Mouse (Mus musculus): ENCODE results near the gene Vpreb1. TPM values are rescaled to one million over a fixed set of nuclear protein-coding genes. Genes with fewer than 3 reads are reported as not detected.

Vpreb1 gene
- polyA plus RNA-seq, 1 experiment from 2014 or later, result 13.6 TPM

GRCm38 (mm10) chr16:16849196-16849595, 21.4 kb downstream of the Vpreb1 start:
- no peak overlapping the region for H3K4me2 ChIP-seq (ENCODE audit: low read depth, low read length)
- no peak overlapping the region for H3K27ac ChIP-seq (ENCODE audit: low read depth)
- no peak for TF ChIP-seq EP300 (IDR thresholded peaks at IDR 0.05; ENCODE audit: low read depth)
- 0 out of 2 replicates have a peak, but pooled peaks have one; percentile 8 for TF ChIP-seq CTCF (IDR thresholded peaks at IDR 0.05; ENCODE audit: low read depth)

GRCm38 (mm10) chr16:16829671-16830070, 41.0 kb downstream of the Vpreb1 start:
- H3K4me3 ChIP-seq (ENCODE audit: low read depth, low read length), result no peak overlapping the region
- 79% methylated on average over 3 of the region's 3 CpGs for WGBS (ENCODE audit: insufficient replicate concordance)

More at GRCm38 (mm10) chr16:16849196-16849595, 21.4 kb downstream of the Vpreb1 start:
- Histone ChIP-seq H3K27me3 (ENCODE audit: insufficient read depth, low read length) (no peaks in the 10 kb centered on the region), H3K4me1 (ENCODE audit: insufficient read depth) (no peaks in the 10 kb centered on the region), H3K36me3 (replicated peaks; ENCODE audit: insufficient read depth, low read length) (no peaks in the 10 kb centered on the region), H3K9me3 (ENCODE audit: low read length) (no peaks in the 10 kb centered on the region), H3K9ac (replicated peaks) (no peak overlapping the region), H3K4me3 (ENCODE audit: low read depth, low read length) (no peak overlapping the region)
- ATAC-seq, result no peak
- no peak for DNase-seq

GRCm38 (mm10) chr16:16828757-16829615, 41.7 kb downstream of the Vpreb1 start, which contains the start of gene Spag6l:
Spag6l (minus strand) TSS chr16:16829456.
- Histone ChIP-seq H3K9ac (replicated peaks) (peak within 1 kb of the TSS; percentile 48), H3K27me3 (ENCODE audit: insufficient read depth, low read length) (no peaks in the 10 kb centered on the region), H3K4me1 (ENCODE audit: insufficient read depth) (peaks cover 7% of the 10 kb centered on the region), H3K27ac (ENCODE audit: low read depth) (no peak within 1 kb of the TSS), H3K9me3 (ENCODE audit: low read length) (no peaks in the 10 kb centered on the region), H3K4me3 (ENCODE audit: low read depth, low read length) (peak within 1 kb of the TSS; percentile 50), H3K36me3 (replicated peaks; ENCODE audit: insufficient read depth, low read length) (no peaks in the 10 kb centered on the region), H3K4me2 (ENCODE audit: low read depth, low read length) (peak within 1 kb of the TSS; percentile 90)
- 7% methylated on average over 33 of the region's 33 CpGs for WGBS (ENCODE audit: insufficient replicate concordance)
- peak; percentile 69 for DNase-seq
- peak; percentile 82 for ATAC-seq
- TF ChIP-seq EP300 (IDR thresholded peaks at IDR 0.05; ENCODE audit: low read depth) (no peak), CTCF (IDR thresholded peaks at IDR 0.05; ENCODE audit: low read depth) (peak; percentile 45)

More at GRCm38 (mm10) chr16:16829671-16830070, 41.0 kb downstream of the Vpreb1 start:
- no peaks in the 10 kb centered on the region for H3K9me3 ChIP-seq (ENCODE audit: low read length)
- peaks cover 7% of the 10 kb centered on the region for H3K4me1 ChIP-seq (ENCODE audit: insufficient read depth)
- ATAC-seq, result no peak
- H3K27me3 ChIP-seq (ENCODE audit: insufficient read depth, low read length), result no peaks in the 10 kb centered on the region
- H3K36me3 ChIP-seq (replicated peaks; ENCODE audit: insufficient read depth, low read length), result no peaks in the 10 kb centered on the region
- H3K27ac ChIP-seq (ENCODE audit: low read depth), result no peak overlapping the region
- DNase-seq, result no peak
- no peak overlapping the region for H3K9ac ChIP-seq (replicated peaks)
- TF ChIP-seq EP300 (IDR thresholded peaks at IDR 0.05; ENCODE audit: low read depth) (no peak), CTCF (IDR thresholded peaks at IDR 0.05; ENCODE audit: low read depth) (no peak)
- H3K4me2 ChIP-seq (ENCODE audit: low read depth, low read length), result peak overlapping the region; percentile 90

GRCm38 (mm10) chr16:16826223-16826622, 44.4 kb downstream of the Vpreb1 start:
- Histone ChIP-seq H3K4me3 (ENCODE audit: low read depth, low read length) (no peak overlapping the region), H3K4me1 (ENCODE audit: insufficient read depth) (peaks cover 7% of the 10 kb centered on the region), H3K36me3 (replicated peaks; ENCODE audit: insufficient read depth, low read length) (no peaks in the 10 kb centered on the region), H3K9me3 (ENCODE audit: low read length) (no peaks in the 10 kb centered on the region), H3K27ac (ENCODE audit: low read depth) (no peak overlapping the region), H3K9ac (replicated peaks) (no peak overlapping the region), H3K27me3 (ENCODE audit: insufficient read depth, low read length) (no peaks in the 10 kb centered on the region), H3K4me2 (ENCODE audit: low read depth, low read length) (no peak overlapping the region)
- DNase-seq (no peak), ATAC-seq (no peak)
- WGBS (ENCODE audit: insufficient replicate concordance), result 85% methylated on average over 2 of the region's 2 CpGs
- TF ChIP-seq CTCF (IDR thresholded peaks at IDR 0.05; ENCODE audit: low read depth) (no peak), EP300 (IDR thresholded peaks at IDR 0.05; ENCODE audit: low read depth) (no peak)

- no peaks in the 10 kb centered on the region for H3K27me3 ChIP-seq (ENCODE audit: insufficient read depth, low read length)
- no peaks in the 10 kb centered on the region for H3K9me3 ChIP-seq (ENCODE audit: low read length)
- TF ChIP-seq EP300 (IDR thresholded peaks at IDR 0.05; ENCODE audit: low read depth) (no peak), CTCF (IDR thresholded peaks at IDR 0.05; ENCODE audit: low read depth) (no peak)
- WGBS (ENCODE audit: insufficient replicate concordance), result 53% methylated on average over 5 of the region's 5 CpGs
- no peak overlapping the region for H3K4me3 ChIP-seq (ENCODE audit: low read depth, low read length)
- ATAC-seq, result no peak
- H3K27ac ChIP-seq (ENCODE audit: low read depth), result no peak overlapping the region
- H3K9ac ChIP-seq (replicated peaks), result no peak overlapping the region
- peaks cover 7% of the 10 kb centered on the region for H3K4me1 ChIP-seq (ENCODE audit: insufficient read depth)
- no peak for DNase-seq
- H3K36me3 ChIP-seq (replicated peaks; ENCODE audit: insufficient read depth, low read length), result no peaks in the 10 kb centered on the region
- H3K4me2 ChIP-seq (ENCODE audit: low read depth, low read length), result no peak overlapping the region
These were observed 45.2 kb downstream of the Vpreb1 start for GRCm38 (mm10) chr16:16825476-16825875.

Other genes with a start within 250 kb of the Vpreb1 start
- not detected in 2 replicates for gene Olfr19, start 194.4 kb downstream of the Vpreb1 start, polyA plus RNA-seq (2015; fragmentation: Nextera tagmentation; extraction: Ambion mirVana)
- 0.05 and 0.15 TPM in 2 replicates for gene Spag6l, start 41.4 kb downstream of the Vpreb1 start, polyA plus RNA-seq (2015; fragmentation: Nextera tagmentation; extraction: Ambion mirVana)
- 18.2 and 18.9 TPM in 2 replicates for gene Igll1, start 6.9 kb downstream of the Vpreb1 start, polyA plus RNA-seq (2015; fragmentation: Nextera tagmentation; extraction: Ambion mirVana)
- gene Top3b, start 107 bp downstream of the Vpreb1 start, polyA plus RNA-seq (2015; fragmentation: Nextera tagmentation; extraction: Ambion mirVana), result 17.1 and 17.8 TPM in 2 replicates
- gene Ppm1f, start 25.6 kb upstream of the Vpreb1 start, polyA plus RNA-seq (2015; fragmentation: Nextera tagmentation; extraction: Ambion mirVana), result 3.3 and 4.5 TPM in 2 replicates
- gene Mapk1, start 112.5 kb upstream of the Vpreb1 start, polyA plus RNA-seq (2015; fragmentation: Nextera tagmentation; extraction: Ambion mirVana), result 56.3 and 56.8 TPM in 2 replicates
- 0.92 and 1.2 TPM in 2 replicates for gene Ypel1, start 198.9 kb upstream of the Vpreb1 start, polyA plus RNA-seq (2015; fragmentation: Nextera tagmentation; extraction: Ambion mirVana)
- gene Ppil2, start 240.4 kb upstream of the Vpreb1 start, polyA plus RNA-seq (2015; fragmentation: Nextera tagmentation; extraction: Ambion mirVana), result 32.6 and 34.1 TPM in 2 replicates